Mouse (Mus musculus): Measurements from ENCODE around the gene Serpinc1. TPM values are rescaled to one million over a fixed set of nuclear protein-coding genes. Genes with fewer than 3 reads are reported as not detected.

The Serpinc1 gene
- 0.16 and 0.18 TPM in 2 replicates for polyA plus RNA-seq (2021; fragmentation: Nextera tagmentation)
- long read RNA-seq, experiment 1: 0 reads
- long read RNA-seq, experiment 2, partial matches to known transcripts: 0 of 1 reads
- long read RNA-seq, experiment 2, other reads (novel, unspliced or antisense): 1 of 1 reads

GRCm38 (mm10) chr1:160978071-160978735 lies at the start of gene Serpinc1:
Gene Serpinc1, plus strand, starts transcription at chr1:160978585.

GRCm38 (mm10) chr1:161034435-161035280 lies 56.3 kb downstream of the Serpinc1 start, which contains the start of gene Zbtb37:
Gene Zbtb37, minus strand, starts transcription at chr1:161034849.

Other genes starting within 250 kb of the Serpinc1 start
- gene Rabgap1l, start 185.4 kb upstream of the Serpinc1 start, polyA plus RNA-seq (2021; fragmentation: Nextera tagmentation): 32.0 and 36.4 TPM in 2 replicates
- 4.0 and 7.8 TPM in 2 replicates for gene Rc3h1, start 72.2 kb upstream of the Serpinc1 start, polyA plus RNA-seq (2021; fragmentation: Nextera tagmentation)
- gene Zbtb37, start 56.3 kb downstream of the Serpinc1 start, polyA plus RNA-seq (2021; fragmentation: Nextera tagmentation): 1.4 and 2.7 TPM in 2 replicates
- 22.5 and 29.3 TPM in 2 replicates for gene Dars2, start 92.1 kb downstream of the Serpinc1 start, polyA plus RNA-seq (2021; fragmentation: Nextera tagmentation)
- 1.6 and 1.9 TPM in 2 replicates for gene Cenpl, start 92.1 kb downstream of the Serpinc1 start, polyA plus RNA-seq (2021; fragmentation: Nextera tagmentation)
- gene Klhl20, start 152.9 kb downstream of the Serpinc1 start, polyA plus RNA-seq (2021; fragmentation: Nextera tagmentation): 3.8 and 4.8 TPM in 2 replicates
- 24.0 and 29.6 TPM in 2 replicates for gene Ankrd45, start 164.1 kb downstream of the Serpinc1 start, polyA plus RNA-seq (2021; fragmentation: Nextera tagmentation)
- not detected in 2 replicates for gene Tex50, start 180.7 kb downstream of the Serpinc1 start, polyA plus RNA-seq (2021; fragmentation: Nextera tagmentation)